Mouse (Mus musculus) embryo, embryonic 11.5 days (tissue): ENCODE results near the gene Gm45837.

Experiments
- DNase-seq: peaks from one replicate; pipeline ENCODE4 v3.0.0-alpha.2; 2012; ENCODE audit warnings: low read depth, low spot score

Gm45837 gene

GRCm38 (mm10) chr7:101464927-101465326, 54.2 kb downstream of the Gm45837 start:
- DNase-seq = no peak

GRCm38 (mm10) chr7:101465392-101465791, 54.7 kb downstream of the Gm45837 start:
- DNase-seq = no peak

GRCm38 (mm10) chr7:101465850-101466580, 55.3 kb downstream of the Gm45837 start:
- no peak for DNase-seq

GRCm38 (mm10) chr7:101466581-101467081, 55.9 kb downstream of the Gm45837 start:
- DNase-seq = no peak

- no peak for DNase-seq
Observed at GRCm38 (mm10) chr7:101471423-101471822, 60.7 kb downstream of the Gm45837 start.

GRCm38 (mm10) chr7:101471968-101472480, 61.3 kb downstream of the Gm45837 start:
- no peak for DNase-seq

GRCm38 (mm10) chr7:101472598-101473558, 62.2 kb downstream of the Gm45837 start:
- DNase-seq = no peak

GRCm38 (mm10) chr7:101474399-101474811, 63.7 kb downstream of the Gm45837 start:
- DNase-seq = no peak

- no peak for DNase-seq
Observed at GRCm38 (mm10) chr7:101476028-101476427, 65.3 kb downstream of the Gm45837 start.

- DNase-seq = no peak
Observed at GRCm38 (mm10) chr7:101476493-101476892, 65.8 kb downstream of the Gm45837 start.

- DNase-seq = no peak
Observed at GRCm38 (mm10) chr7:101477200-101477599, 66.5 kb downstream of the Gm45837 start.

GRCm38 (mm10) chr7:101478099-101478498, 67.4 kb downstream of the Gm45837 start:
- no peak for DNase-seq

- DNase-seq = no peak
Observed at GRCm38 (mm10) chr7:101479841-101480240, 69.2 kb downstream of the Gm45837 start.

GRCm38 (mm10) chr7:101480671-101481070, 70.0 kb downstream of the Gm45837 start:
- no peak for DNase-seq

- no peak for DNase-seq
Observed at GRCm38 (mm10) chr7:101481872-101482498, 71.3 kb downstream of the Gm45837 start.

GRCm38 (mm10) chr7:101482499-101483081, 71.9 kb downstream of the Gm45837 start:
- no peak for DNase-seq

- no peak for DNase-seq
Observed at GRCm38 (mm10) chr7:101483498-101484115, 72.9 kb downstream of the Gm45837 start.

GRCm38 (mm10) chr7:101487102-101487501, 76.4 kb downstream of the Gm45837 start:
- DNase-seq = no peak

GRCm38 (mm10) chr7:101490952-101491351, 80.3 kb downstream of the Gm45837 start:
- DNase-seq = no peak

- no peak for DNase-seq
Observed at GRCm38 (mm10) chr7:101498385-101498784, 87.7 kb downstream of the Gm45837 start.

- DNase-seq = no peak
Observed at GRCm38 (mm10) chr7:101499251-101499650, 88.6 kb downstream of the Gm45837 start.
